Mouse (Mus musculus) hindbrain, embryonic 14.5 days (tissue): ENCODE results near the gene Car9. TPM values are rescaled to one million over a fixed set of nuclear protein-coding genes. Genes with fewer than 3 reads are reported as not detected.

Source experiments
- ATAC-seq: fragments of 200-750 bp; cut with Nextera tagmentation; 2 replicates; pipeline ENCODE4 v1.8.0; 2017; ENCODE audit warnings: moderate number of reproducible peaks, mild to moderate bottlenecking, moderate TSS enrichment, moderate library complexity; ENCODE audit not compliant: low FRiP score
- DNase-seq: peaks from one replicate; pipeline ENCODE4 v3.0.0-alpha.2; 2015; ENCODE audit warnings: low spot score
- H3K27ac ChIP-seq: fragments of 300-500 bp; sonication (generic); 2 replicates; pipeline ENCODE4 v1.5.1; 2014; ENCODE audit warnings: mild to moderate bottlenecking, moderate library complexity
- H3K27me3 ChIP-seq: fragments of 300-500 bp; sonication (generic); 2 replicates; pipeline ENCODE4 v1.6.1; 2014; ENCODE audit warnings: mild to moderate bottlenecking, low read length, mixed read lengths; ENCODE audit not compliant: control insufficient read depth, insufficient read depth
- H3K36me3 ChIP-seq: fragments of 300-500 bp; sonication (generic); replicated peaks from 2 replicates; pipeline ENCODE4 v1.6.1; 2014; ENCODE audit not compliant: control insufficient read depth, insufficient read depth
- H3K4me1 ChIP-seq: fragments of 300-500 bp; sonication (generic); replicated peaks from 2 replicates; pipeline ENCODE4 v1.6.1; 2014; ENCODE audit warnings: antibody characterized with exemption, low read length, mixed read lengths; ENCODE audit not compliant: control insufficient read depth, insufficient read depth
- H3K4me2 ChIP-seq: fragments of 300-500 bp; sonication (generic); replicated peaks from 2 replicates; pipeline ENCODE4 v1.6.1; 2014; ENCODE audit warnings: mild to moderate bottlenecking, moderate library complexity
- H3K4me3 ChIP-seq: fragments of 300-500 bp; sonication (generic); replicated peaks from 2 replicates; pipeline ENCODE4 v1.5.1; 2014; ENCODE audit warnings: mild to moderate bottlenecking, low read length
- H3K9ac ChIP-seq: fragments of 300-500 bp; sonication (generic); 2 replicates; pipeline ENCODE4 v1.6.1; 2014
- H3K9me3 ChIP-seq: fragments of 300-500 bp; sonication (generic); 2 replicates; pipeline ENCODE4 v1.6.1; 2016; ENCODE audit warnings: low read length; ENCODE audit not compliant: control insufficient read depth
- WGBS: fragments of 180-500 bp; shearing (Covaris S2); extraction: QIAGEN DNeasy Blood & Tissue Kit; methylation state at CpG from one replicate; pipeline ENCODE4 v1.1.7; 2014; 5-methylcytosine and 5-hydroxymethylcytosine counted together
- polyA plus RNA-seq: library from polyadenylated mRNA; unstranded; fragments of >200 nt; fragmentation: Nextera tagmentation; extraction: Ambion mirVana; gene quantifications from 2 replicates; pipeline ENCODE4 v1.2.1, GENCODE M21; 2014

Car9 gene
- polyA plus RNA-seq, 1 experiment from 2014 or later = 0.16 TPM

- ATAC-seq (peak; percentile 83), DNase-seq (peak; percentile 82)
- peak within 1 kb of the TSS; percentile 76 for H3K4me2 ChIP-seq
- no peaks in the 10 kb centered on the region for H3K9me3 ChIP-seq
- H3K36me3 ChIP-seq = peaks cover 5% of the 10 kb centered on the region; the same call in 1 of the 2 replicates
- H3K9ac ChIP-seq = peak within 1 kb of the TSS; percentile 56
- no peaks in the 10 kb centered on the region for H3K27me3 ChIP-seq
- H3K27ac ChIP-seq = no peak within 1 kb of the TSS
- H3K4me3 ChIP-seq = peak within 1 kb of the TSS; percentile 44
- WGBS = 6% methylated on average over 50 of the region's 50 CpGs
- peaks cover 6% of the 10 kb centered on the region for H3K4me1 ChIP-seq
Observed at GRCm38 (mm10) chr4:43499407-43500333, 7.1 kb upstream of the Car9 start, which contains the start of gene Arhgef39. TSS of gene Arhgef39 (minus strand) at chr4:43499695.

GRCm38 (mm10) chr4:43503041-43503440 lies 3.7 kb upstream of the Car9 start:
- ATAC-seq (no peak), DNase-seq (no peak)
- H3K4me1 ChIP-seq = peaks cover 4% of the 10 kb centered on the region; the same call in 1 of the 2 replicates
- H3K9ac ChIP-seq = no peak overlapping the region
- H3K36me3 ChIP-seq = no peaks in the 10 kb centered on the region
- no peak overlapping the region for H3K4me3 ChIP-seq
- H3K27me3 ChIP-seq = peaks cover 12% of the 10 kb centered on the region
- H3K9me3 ChIP-seq = no peaks in the 10 kb centered on the region
- 81% methylated on average over 2 of the region's 2 CpGs for WGBS
- H3K4me2 ChIP-seq = no peak overlapping the region
- H3K27ac ChIP-seq = no peak overlapping the region

DNA sequence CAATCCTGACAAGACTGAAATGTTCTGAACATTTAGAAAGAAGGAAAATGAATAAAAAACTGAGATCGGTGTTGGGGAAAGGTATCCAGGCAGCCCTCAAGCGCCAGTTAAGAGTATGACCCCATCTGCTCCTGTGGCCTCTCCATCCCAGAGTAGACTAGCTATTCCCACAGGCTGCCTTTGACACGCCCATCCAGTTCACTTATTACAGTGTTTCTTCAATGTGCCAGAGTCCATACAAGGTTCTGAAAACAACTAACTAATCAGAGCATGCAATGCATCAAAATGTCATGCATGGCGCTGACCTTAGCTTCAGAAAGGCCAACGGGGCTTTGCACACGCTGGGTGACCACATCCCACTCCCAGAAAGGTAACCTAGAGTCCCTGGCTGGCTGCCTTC lies 3.3 kb upstream of the Car9 start:
- Histone ChIP-seq H3K27me3 (peaks cover 16% of the 10 kb centered on the region), H3K9ac (no peak overlapping the region), H3K36me3 (no peaks in the 10 kb centered on the region), H3K4me1 (peaks cover 8% of the 10 kb centered on the region; the same call in 1 of the 2 replicates), H3K4me2 (no peak overlapping the region), H3K4me3 (no peak overlapping the region), H3K9me3 (no peaks in the 10 kb centered on the region), H3K27ac (no peak overlapping the region)
- DNase-seq = no peak
- ATAC-seq = no peak
- WGBS = 82% methylated on average over 6 of the region's 6 CpGs

DNA sequence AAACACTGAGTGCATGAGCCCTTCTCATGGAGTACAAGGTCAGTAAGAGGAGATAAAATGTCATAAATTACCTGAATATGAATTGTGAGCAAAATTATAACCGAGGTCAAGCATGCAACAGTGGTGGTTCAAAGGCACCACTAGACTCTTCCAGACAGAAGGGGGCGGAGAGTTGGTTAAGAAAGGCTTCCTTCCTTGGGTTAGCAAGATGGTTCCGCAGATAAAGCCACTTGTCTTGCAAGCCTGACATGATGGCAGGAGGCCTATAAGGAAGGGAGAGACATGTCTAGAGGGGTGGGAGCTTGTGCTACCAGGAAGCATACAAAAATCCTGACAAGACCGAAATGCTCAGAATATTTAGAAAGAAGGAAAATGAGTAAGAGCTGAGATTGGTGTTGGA lies 2.5 kb upstream of the Car9 start:
- no peak overlapping the region for H3K27ac ChIP-seq
- peaks cover 13% of the 10 kb centered on the region; the same call in 1 of the 2 replicates for H3K4me1 ChIP-seq
- 87% methylated on average over 4 of the region's 4 CpGs for WGBS
- no peak overlapping the region for H3K9ac ChIP-seq
- no peak for ATAC-seq
- H3K27me3 ChIP-seq = peaks cover 24% of the 10 kb centered on the region
- no peak overlapping the region for H3K4me3 ChIP-seq
- no peaks in the 10 kb centered on the region for H3K36me3 ChIP-seq
- H3K4me2 ChIP-seq = no peak overlapping the region
- no peak for DNase-seq
- H3K9me3 ChIP-seq = no peaks in the 10 kb centered on the region

GRCm38 (mm10) chr4:43506074-43506473 lies 692 bp upstream of the Car9 start:
- H3K4me3 ChIP-seq = no peak overlapping the region
- H3K9me3 ChIP-seq = no peaks in the 10 kb centered on the region
- H3K4me2 ChIP-seq = no peak overlapping the region
- H3K27me3 ChIP-seq = peaks cover 27% of the 10 kb centered on the region
- peaks cover 13% of the 10 kb centered on the region; the same call in 1 of the 2 replicates for H3K4me1 ChIP-seq
- WGBS = 65% methylated on average over 8 of the region's 8 CpGs
- no peaks in the 10 kb centered on the region for H3K36me3 ChIP-seq
- H3K27ac ChIP-seq = no peak overlapping the region
- ATAC-seq (no peak), DNase-seq (no peak)
- H3K9ac ChIP-seq = no peak overlapping the region

- no peak overlapping the region for H3K27ac ChIP-seq
- peaks cover 27% of the 10 kb centered on the region for H3K27me3 ChIP-seq
- no peaks in the 10 kb centered on the region for H3K36me3 ChIP-seq
- peaks cover 13% of the 10 kb centered on the region; the same call in 1 of the 2 replicates for H3K4me1 ChIP-seq
- H3K9me3 ChIP-seq = no peaks in the 10 kb centered on the region
- peak; percentile 34; the same call in 1 of the 2 replicates for ATAC-seq
- no peak for DNase-seq
- peak overlapping the region; percentile 54 for H3K4me2 ChIP-seq
- H3K9ac ChIP-seq = 0 out of 2 replicates have a peak overlapping the region, but pooled peaks have one; percentile 16
- H3K4me3 ChIP-seq = peak overlapping the region; percentile 20
- WGBS = 12% methylated on average over 22 of the region's 22 CpGs
Observed at GRCm38 (mm10) chr4:43507938-43508665, 1.3 kb downstream of the Car9 start.

DNA sequence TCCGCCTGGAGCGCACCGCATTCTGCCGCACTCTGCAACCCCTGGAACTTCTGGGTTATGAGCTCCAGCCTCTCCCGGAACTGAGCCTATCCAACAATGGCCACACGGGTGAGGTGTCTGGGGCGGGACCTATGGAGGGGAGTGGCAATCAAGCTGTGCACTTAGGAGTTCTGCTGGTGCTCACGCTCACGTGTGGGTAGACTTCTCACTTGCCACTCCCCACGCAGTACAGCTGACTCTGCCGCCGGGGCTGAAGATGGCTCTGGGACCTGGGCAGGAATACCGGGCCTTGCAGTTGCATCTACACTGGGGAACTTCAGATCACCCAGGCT lies 1.9 kb downstream of the Car9 start:
- DNase-seq = no peak

DNA sequence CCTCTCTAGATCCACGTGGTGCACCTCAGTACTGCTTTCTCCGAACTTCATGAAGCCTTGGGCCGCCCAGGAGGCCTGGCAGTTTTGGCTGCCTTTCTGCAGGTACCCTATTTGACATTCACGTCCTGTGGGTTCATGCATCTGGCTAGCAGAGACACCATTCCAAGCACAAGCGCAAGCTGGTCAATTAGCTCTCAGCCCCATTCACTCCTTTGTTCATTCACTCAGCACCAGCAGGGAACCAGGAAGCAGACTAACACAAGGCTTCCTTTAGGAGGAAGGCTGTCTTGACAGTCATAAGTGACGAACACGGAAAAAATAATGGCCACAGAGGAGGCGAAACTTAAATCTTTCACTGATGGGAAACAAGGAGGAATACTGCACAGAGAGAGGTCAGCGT lies 2.3 kb downstream of the Car9 start:
- 28% methylated on average over 9 of the region's 9 CpGs for WGBS
- peaks cover 27% of the 10 kb centered on the region for H3K27me3 ChIP-seq
- ATAC-seq (no peak), DNase-seq (no peak)
- no peaks in the 10 kb centered on the region for H3K36me3 ChIP-seq
- H3K27ac ChIP-seq = no peak overlapping the region
- peak overlapping the region; percentile 54 for H3K4me2 ChIP-seq
- peaks cover 13% of the 10 kb centered on the region; the same call in 1 of the 2 replicates for H3K4me1 ChIP-seq
- H3K9ac ChIP-seq = no peak overlapping the region
- H3K4me3 ChIP-seq = no peak overlapping the region
- no peaks in the 10 kb centered on the region for H3K9me3 ChIP-seq

More for the DNA sequence above, 1.9 kb downstream of the Car9 start:
- Histone ChIP-seq H3K4me2 (peak overlapping the region; percentile 54), H3K4me3 (peak overlapping the region; percentile 20), H3K27ac (no peak overlapping the region), H3K36me3 (no peaks in the 10 kb centered on the region), H3K4me1 (peaks cover 13% of the 10 kb centered on the region; the same call in 1 of the 2 replicates), H3K9ac (0 out of 2 replicates have a peak overlapping the region, but pooled peaks have one; percentile 16), H3K9me3 (no peaks in the 10 kb centered on the region), H3K27me3 (peaks cover 27% of the 10 kb centered on the region)
- 12% methylated on average over 13 of the region's 13 CpGs for WGBS
- ATAC-seq = peak; percentile 40; the same call in 1 of the 2 replicates
